Mouse (Mus musculus): ENCODE measurements around the gene Gtsf1l.
A peak's percentile ranks its signal among the peaks of the same experiment; 100 is the strongest.

Gtsf1l gene

GRCm38 (mm10) chr2:163087728-163088127 is at the start of gene Gtsf1l:
TSS of gene Gtsf1l (minus strand) at chr2:163087855.
- no peak for DNase-seq (ENCODE audit: low spot score)

GRCm38 (mm10) chr2:163136996-163137395 is 49.3 kb upstream of the Gtsf1l start:
- no peak for DNase-seq (ENCODE audit: low spot score)

GRCm38 (mm10) chr2:163135931-163136330 is 48.3 kb upstream of the Gtsf1l start:
- DNase-seq (ENCODE audit: low spot score) = no peak

GRCm38 (mm10) chr2:163132314-163132713 is 44.7 kb upstream of the Gtsf1l start:
- no peak for DNase-seq (ENCODE audit: low spot score)

GRCm38 (mm10) chr2:163130837-163131236 is 43.2 kb upstream of the Gtsf1l start:
- no peak for DNase-seq (ENCODE audit: low spot score)

GRCm38 (mm10) chr2:163123496-163123895 is 35.8 kb upstream of the Gtsf1l start:
- no peak for DNase-seq (ENCODE audit: low spot score)

- peak; percentile 31 for DNase-seq (ENCODE audit: low spot score)
Observed at GRCm38 (mm10) chr2:163122319-163122718, 34.7 kb upstream of the Gtsf1l start.

GRCm38 (mm10) chr2:163121353-163121660 is 33.7 kb upstream of the Gtsf1l start:
- DNase-seq (ENCODE audit: low spot score) = no peak

GRCm38 (mm10) chr2:163120626-163121352 is 33.1 kb upstream of the Gtsf1l start:
- no peak for DNase-seq (ENCODE audit: low spot score)

- DNase-seq (ENCODE audit: low spot score) = no peak
Observed at GRCm38 (mm10) chr2:163111413-163112201, 24.0 kb upstream of the Gtsf1l start.

- no peak for DNase-seq (ENCODE audit: low spot score)
Observed at GRCm38 (mm10) chr2:163110706-163111105, 23.1 kb upstream of the Gtsf1l start.

- no peak for DNase-seq (ENCODE audit: low spot score)
Observed at GRCm38 (mm10) chr2:163108385-163108784, 20.7 kb upstream of the Gtsf1l start.

GRCm38 (mm10) chr2:163104086-163104770 is 16.6 kb upstream of the Gtsf1l start:
- DNase-seq (ENCODE audit: low spot score) = no peak

GRCm38 (mm10) chr2:163102900-163103653 is 15.4 kb upstream of the Gtsf1l start:
- peak; percentile 89 for DNase-seq (ENCODE audit: low spot score)

GRCm38 (mm10) chr2:163102216-163102615 is 14.6 kb upstream of the Gtsf1l start:
- DNase-seq (ENCODE audit: low spot score) = no peak

GRCm38 (mm10) chr2:163101646-163102203 is 14.1 kb upstream of the Gtsf1l start:
- peak; percentile 85 for DNase-seq (ENCODE audit: low spot score)

GRCm38 (mm10) chr2:163100551-163100950 is 12.9 kb upstream of the Gtsf1l start:
- DNase-seq (ENCODE audit: low spot score) = no peak

GRCm38 (mm10) chr2:163099919-163100318 is 12.3 kb upstream of the Gtsf1l start:
- DNase-seq (ENCODE audit: low spot score) = no peak

- DNase-seq (ENCODE audit: low spot score) = no peak
Observed at GRCm38 (mm10) chr2:163095784-163096183, 8.1 kb upstream of the Gtsf1l start.

GRCm38 (mm10) chr2:163094909-163095308 is 7.3 kb upstream of the Gtsf1l start:
- no peak for DNase-seq (ENCODE audit: low spot score)

- no peak for DNase-seq (ENCODE audit: low spot score)
Observed at GRCm38 (mm10) chr2:163089475-163090123, 1.9 kb upstream of the Gtsf1l start.

Data from MN1 (cell line).